Mouse (Mus musculus) duodenum, adult 2 months (tissue): Measurements from ENCODE around the gene Slc28a1. TPM values are rescaled to one million over a fixed set of nuclear protein-coding genes. Genes with fewer than 3 reads are reported as not detected.

Source experiments
- polyA plus RNA-seq: library from polyadenylated mRNA; depleted of rRNA; stranded (reverse); fragments of >200 nt; gene quantifications from 2 replicates; pipeline ENCODE4 v1.2.3, GENCODE M21; 2012; ENCODE audit warnings: low replicate concordance; rRNA removed

Gene Slc28a1
- 83.4 and 128 TPM in 2 replicates for polyA plus RNA-seq

GRCm38 (mm10) chr7:81114555-81114954 lies at the start of gene Slc28a1:
TSS of gene Slc28a1 (plus strand) at chr7:81114799.

GRCm38 (mm10) chr7:81213347-81214152 lies 99.0 kb downstream of the Slc28a1 start, which contains the start of gene Pde8a:
TSS of gene Pde8a (plus strand) at chr7:81213596.

Other genes starting within 250 kb of the Slc28a1 start
- gene Wdr73, start 213.5 kb upstream of the Slc28a1 start, polyA plus RNA-seq, result 5.2 and 7.6 TPM in 2 replicates
- 2.0 and 2.4 TPM in 2 replicates for gene Nmb, start 209.7 kb upstream of the Slc28a1 start, polyA plus RNA-seq
- gene Sec11a, start 167.0 kb upstream of the Slc28a1 start, polyA plus RNA-seq, result 26.7 and 28.7 TPM in 2 replicates
- gene Zfp592, start 121.1 kb upstream of the Slc28a1 start, polyA plus RNA-seq, result 10.9 and 11.7 TPM in 2 replicates
- gene Alpk3, start 57.2 kb upstream of the Slc28a1 start, polyA plus RNA-seq, result 0.02 TPM in 1 of 2 replicates, not detected in the other
- gene Pde8a, start 98.8 kb downstream of the Slc28a1 start, polyA plus RNA-seq, result 2.3 and 3.8 TPM in 2 replicates
- 362 and 399 TPM in 2 replicates for gene Rps17, start 230.5 kb downstream of the Slc28a1 start, polyA plus RNA-seq